Mouse (Mus musculus) hindbrain, embryonic 13.5 days (tissue): ENCODE measurements around the gene Ccr2. TPM values are rescaled to one million over a fixed set of nuclear protein-coding genes. Genes with fewer than 3 reads are reported as not detected.

ENCODE experiments used
- ATAC-seq: fragments of 200-750 bp; cut with Nextera tagmentation; 2 replicates; pipeline ENCODE4 v1.8.0; 2017; ENCODE audit warnings: moderate TSS enrichment; ENCODE audit not compliant: low FRiP score
- H3K27ac ChIP-seq: fragments of 300-500 bp; sonication (generic); 2 replicates; pipeline ENCODE4 v1.5.1; 2015; ENCODE audit warnings: inconsistent platforms, mild to moderate bottlenecking, moderate library complexity
- H3K27me3 ChIP-seq: fragments of 300-500 bp; sonication (generic); 2 replicates; pipeline ENCODE4 v1.6.1; 2015; ENCODE audit warnings: mild to moderate bottlenecking, inconsistent platforms
- H3K36me3 ChIP-seq: fragments of 300-500 bp; sonication (generic); 2 replicates; pipeline ENCODE4 v1.6.1; 2015; ENCODE audit warnings: mild to moderate bottlenecking, inconsistent platforms
- H3K4me1 ChIP-seq: fragments of 300-500 bp; sonication (generic); replicated peaks from 2 replicates; pipeline ENCODE4 v1.6.1; 2015; ENCODE audit warnings: inconsistent platforms
- H3K4me2 ChIP-seq: fragments of 300-500 bp; sonication (generic); 2 replicates; pipeline ENCODE4 v1.6.1; 2015; ENCODE audit warnings: inconsistent platforms, mild to moderate bottlenecking, moderate library complexity
- H3K4me3 ChIP-seq: fragments of 300-500 bp; sonication (generic); 2 replicates; pipeline ENCODE4 v1.5.1; 2015; ENCODE audit warnings: mild to moderate bottlenecking, inconsistent platforms
- H3K9ac ChIP-seq: fragments of 300-500 bp; sonication (generic); 2 replicates; pipeline ENCODE4 v1.6.1; 2015; ENCODE audit warnings: mild to moderate bottlenecking, inconsistent platforms
- H3K9me3 ChIP-seq: fragments of 300-500 bp; sonication (generic); 2 replicates; pipeline ENCODE4 v1.6.1; 2016; ENCODE audit warnings: inconsistent platforms
- WGBS: fragments of 180-500 bp; shearing (Covaris S2); methylation state at CpG from one replicate; pipeline ENCODE4 v1.1.7; 2015; 5-methylcytosine and 5-hydroxymethylcytosine counted together
- polyA plus RNA-seq: library from polyadenylated mRNA; unstranded; fragments of >200 nt; fragmentation: Nextera tagmentation; extraction: Ambion mirVana; gene quantifications from 2 replicates; pipeline ENCODE4 v1.2.1, GENCODE M21; 2015

The Ccr2 gene
- polyA plus RNA-seq, 1 experiment from 2014 or later = 0.22 TPM

GRCm38 (mm10) chr9:124099127-124099526 lies 2.6 kb upstream of the Ccr2 start:
- Histone ChIP-seq H3K4me1 (no peaks in the 10 kb centered on the region), H3K4me2 (no peak overlapping the region), H3K9ac (no peak overlapping the region), H3K4me3 (no peak overlapping the region), H3K9me3 (no peaks in the 10 kb centered on the region), H3K36me3 (no peaks in the 10 kb centered on the region), H3K27ac (no peak overlapping the region), H3K27me3 (no peaks in the 10 kb centered on the region)
- no peak for ATAC-seq
- 84% methylated on average over 1 of the region's 1 CpGs for WGBS

GRCm38 (mm10) chr9:124100357-124100756 lies 1.4 kb upstream of the Ccr2 start:
- WGBS = 88% methylated on average over 1 of the region's 1 CpGs
- Histone ChIP-seq H3K27ac (no peak overlapping the region), H3K9ac (no peak overlapping the region), H3K4me1 (no peaks in the 10 kb centered on the region), H3K4me3 (no peak overlapping the region), H3K9me3 (no peaks in the 10 kb centered on the region), H3K27me3 (no peaks in the 10 kb centered on the region), H3K36me3 (no peaks in the 10 kb centered on the region), H3K4me2 (no peak overlapping the region)
- no peak for ATAC-seq

DNA sequence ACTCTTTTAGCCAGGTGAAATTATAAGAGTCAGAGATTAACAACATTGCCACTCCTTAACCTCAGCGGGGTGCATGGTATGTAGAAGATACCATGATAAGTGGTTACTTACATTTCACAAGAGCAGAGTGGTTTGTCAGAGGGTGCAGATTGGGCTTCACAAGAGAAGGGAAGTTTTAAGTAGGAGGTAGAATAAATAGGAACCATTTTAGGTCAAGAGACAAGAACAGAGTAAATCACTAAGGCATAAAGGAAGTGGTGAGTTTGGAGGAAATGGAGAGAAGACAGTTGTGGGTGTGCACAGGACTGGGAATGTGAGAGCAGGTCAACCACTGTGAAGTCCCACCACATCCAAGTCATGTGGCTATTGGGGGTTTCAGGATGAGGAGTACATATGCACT lies 1.4 kb downstream of the Ccr2 start:
- no peak for ATAC-seq
- Histone ChIP-seq H3K4me3 (no peak overlapping the region), H3K27me3 (no peaks in the 10 kb centered on the region), H3K36me3 (no peaks in the 10 kb centered on the region), H3K4me2 (no peak overlapping the region), H3K9me3 (no peaks in the 10 kb centered on the region), H3K4me1 (no peaks in the 10 kb centered on the region), H3K27ac (no peak overlapping the region), H3K9ac (no peak overlapping the region)
- 62% methylated on average over 1 of the region's 1 CpGs for WGBS

- no peak for ATAC-seq
- H3K36me3 ChIP-seq = no peaks in the 10 kb centered on the region
These were observed 3.4 kb downstream of the Ccr2 start for GRCm38 (mm10) chr9:124105196-124105595.

GRCm38 (mm10) chr9:124107232-124107631 lies 5.5 kb downstream of the Ccr2 start:
- H3K9me3 ChIP-seq = no peaks in the 10 kb centered on the region
- no peaks in the 10 kb centered on the region for H3K27me3 ChIP-seq
- no peaks in the 10 kb centered on the region for H3K36me3 ChIP-seq
- no peak overlapping the region for H3K4me2 ChIP-seq
- no peak overlapping the region for H3K4me3 ChIP-seq
- H3K9ac ChIP-seq = no peak overlapping the region
- no peaks in the 10 kb centered on the region for H3K4me1 ChIP-seq
- ATAC-seq = no peak
- no peak overlapping the region for H3K27ac ChIP-seq

More at GRCm38 (mm10) chr9:124105196-124105595, 3.4 kb downstream of the Ccr2 start:
- H3K9me3 ChIP-seq = no peaks in the 10 kb centered on the region
- H3K4me1 ChIP-seq = no peaks in the 10 kb centered on the region
- H3K4me3 ChIP-seq = no peak overlapping the region
- no peak overlapping the region for H3K4me2 ChIP-seq
- H3K27ac ChIP-seq = no peak overlapping the region
- no peaks in the 10 kb centered on the region for H3K27me3 ChIP-seq
- no peak overlapping the region for H3K9ac ChIP-seq

DNA sequence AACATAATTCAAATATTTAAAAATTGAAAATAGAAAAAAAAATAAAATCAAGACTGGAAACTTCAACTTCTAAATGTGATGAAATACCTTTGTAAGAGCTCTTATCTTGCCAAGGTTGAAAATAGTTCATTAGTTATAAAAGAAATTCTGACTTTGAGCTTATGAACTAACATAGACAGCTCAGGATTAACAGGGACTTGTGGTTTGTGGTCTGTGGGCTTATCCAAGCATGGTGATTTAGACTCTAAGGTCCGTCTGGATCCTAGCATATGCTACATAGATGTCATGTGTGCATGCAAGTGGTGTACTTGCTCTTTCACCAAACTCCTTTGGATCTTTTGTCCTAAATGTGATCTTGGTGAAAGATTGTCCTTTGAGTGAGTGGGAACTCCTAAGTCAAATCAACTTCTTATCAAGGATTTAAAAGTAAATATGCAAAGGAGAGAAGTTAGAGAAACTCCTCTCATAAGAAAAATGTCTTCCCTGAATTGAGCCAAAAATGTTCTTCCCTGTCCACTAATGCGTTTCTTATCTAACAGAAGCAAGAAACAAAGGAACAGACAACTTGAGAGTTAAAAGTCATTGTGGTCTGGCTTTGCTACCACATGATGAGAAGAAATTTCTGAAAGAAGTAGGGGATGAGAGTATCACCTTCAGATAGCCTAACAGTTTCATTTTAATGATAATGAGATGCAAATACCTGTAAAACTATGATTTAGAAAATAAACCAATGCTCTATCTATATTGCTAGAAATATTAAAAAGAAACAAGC lies 6.8 kb downstream of the Ccr2 start:
- no peak overlapping the region for H3K9ac ChIP-seq
- no peak overlapping the region for H3K4me2 ChIP-seq
- H3K27ac ChIP-seq = no peak overlapping the region
- H3K9me3 ChIP-seq = no peaks in the 10 kb centered on the region
- ATAC-seq = no peak
- H3K27me3 ChIP-seq = no peaks in the 10 kb centered on the region
- H3K4me1 ChIP-seq = no peaks in the 10 kb centered on the region
- 76% methylated on average over 2 of the region's 2 CpGs for WGBS
- no peaks in the 10 kb centered on the region for H3K36me3 ChIP-seq
- H3K4me3 ChIP-seq = no peak overlapping the region

- H3K9ac ChIP-seq = no peak overlapping the region
- no peak for ATAC-seq
- no peaks in the 10 kb centered on the region for H3K9me3 ChIP-seq
- 80% methylated on average over 1 of the region's 1 CpGs for WGBS
- H3K36me3 ChIP-seq = no peaks in the 10 kb centered on the region
- no peak overlapping the region for H3K4me2 ChIP-seq
- no peak overlapping the region for H3K27ac ChIP-seq
- H3K4me1 ChIP-seq = no peaks in the 10 kb centered on the region
- H3K4me3 ChIP-seq = no peak overlapping the region
- no peaks in the 10 kb centered on the region for H3K27me3 ChIP-seq
These were observed 10.2 kb downstream of the Ccr2 start for GRCm38 (mm10) chr9:124111997-124112396.

GRCm38 (mm10) chr9:124112591-124113239 lies 11.0 kb downstream of the Ccr2 start:
- no peaks in the 10 kb centered on the region for H3K36me3 ChIP-seq
- WGBS = 78% methylated on average over 1 of the region's 1 CpGs

DNA sequence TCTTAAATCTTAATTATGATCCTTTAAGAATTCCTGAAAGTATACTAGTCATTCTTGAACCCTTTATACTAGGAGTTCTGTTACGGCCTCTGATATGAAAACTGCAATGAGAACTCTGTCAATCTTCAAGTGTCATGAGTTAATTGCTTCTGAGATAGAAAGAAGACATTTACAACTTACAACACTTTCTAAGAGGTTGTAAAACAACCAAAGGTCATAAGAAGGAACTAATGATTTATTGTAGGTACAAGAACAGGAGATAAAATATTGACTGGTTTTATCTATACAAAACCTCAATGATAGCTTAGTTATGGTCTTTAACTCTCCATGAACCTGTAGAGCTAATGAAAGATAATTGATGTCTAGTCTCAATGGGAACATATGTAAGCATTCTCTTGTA lies 12.0 kb downstream of the Ccr2 start:
- Histone ChIP-seq H3K36me3 (no peaks in the 10 kb centered on the region), H3K9me3 (no peaks in the 10 kb centered on the region), H3K27me3 (no peaks in the 10 kb centered on the region), H3K27ac (no peak overlapping the region), H3K4me3 (no peak overlapping the region), H3K9ac (no peak overlapping the region), H3K4me1 (no peaks in the 10 kb centered on the region), H3K4me2 (no peak overlapping the region)
- ATAC-seq = no peak
- 98% methylated on average over 1 of the region's 1 CpGs for WGBS

More at GRCm38 (mm10) chr9:124112591-124113239, 11.0 kb downstream of the Ccr2 start:
- ATAC-seq = no peak
- no peaks in the 10 kb centered on the region for H3K4me1 ChIP-seq
- no peaks in the 10 kb centered on the region for H3K9me3 ChIP-seq
- H3K27me3 ChIP-seq = no peaks in the 10 kb centered on the region
- H3K4me2 ChIP-seq = no peak overlapping the region
- no peak overlapping the region for H3K4me3 ChIP-seq
- no peak overlapping the region for H3K27ac ChIP-seq
- H3K9ac ChIP-seq = no peak overlapping the region

DNA sequence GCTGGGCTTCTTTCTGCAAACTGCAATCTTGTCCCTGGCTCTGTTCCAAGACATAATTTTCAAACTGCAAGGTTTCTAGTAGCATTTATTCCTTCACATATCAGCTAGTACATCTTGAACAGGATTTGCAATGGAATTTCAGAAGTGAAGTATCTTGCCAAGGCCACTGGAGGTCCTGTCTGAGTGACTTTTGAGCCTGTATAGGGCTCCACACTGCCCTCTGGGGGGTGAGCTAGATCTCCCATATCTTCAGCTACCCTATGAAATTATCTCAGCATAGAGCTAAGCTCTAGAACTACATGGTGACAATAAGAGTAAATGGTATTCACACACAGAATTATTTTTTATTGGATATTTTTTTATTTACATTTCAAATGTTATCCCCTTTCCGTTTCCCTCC lies 16.7 kb downstream of the Ccr2 start:
- H3K9ac ChIP-seq = no peak overlapping the region
- H3K27me3 ChIP-seq = no peaks in the 10 kb centered on the region
- no peaks in the 10 kb centered on the region for H3K4me1 ChIP-seq
- 94% methylated on average over 1 of the region's 1 CpGs for WGBS
- no peak for ATAC-seq
- H3K4me3 ChIP-seq = no peak overlapping the region
- no peaks in the 10 kb centered on the region for H3K9me3 ChIP-seq
- H3K4me2 ChIP-seq = no peak overlapping the region
- H3K27ac ChIP-seq = no peak overlapping the region
- H3K36me3 ChIP-seq = no peaks in the 10 kb centered on the region

GRCm38 (mm10) chr9:124121387-124122184 lies 19.8 kb downstream of the Ccr2 start, which contains the start of gene Ccr5:
Gene Ccr5, plus strand, starts transcription at chr9:124121543.
- 80% methylated on average over 3 of the region's 3 CpGs for WGBS

GRCm38 (mm10) chr9:124125576-124125975 lies 23.8 kb downstream of the Ccr2 start:
- H3K4me3 ChIP-seq = no peak overlapping the region
- H3K4me2 ChIP-seq = no peak overlapping the region
- H3K27me3 ChIP-seq = no peaks in the 10 kb centered on the region
- no peaks in the 10 kb centered on the region for H3K36me3 ChIP-seq
- no peaks in the 10 kb centered on the region for H3K9me3 ChIP-seq
- H3K4me1 ChIP-seq = no peaks in the 10 kb centered on the region
- no peak overlapping the region for H3K27ac ChIP-seq
- ATAC-seq = no peak
- WGBS = 85% methylated on average over 11 of the region's 11 CpGs
- H3K9ac ChIP-seq = no peak overlapping the region

More at GRCm38 (mm10) chr9:124121387-124122184, 19.8 kb downstream of the Ccr2 start, which contains the start of gene Ccr5:
- no peak for ATAC-seq
- no peak within 1 kb of the TSS for H3K9ac ChIP-seq
- H3K9me3 ChIP-seq = no peaks in the 10 kb centered on the region
- no peaks in the 10 kb centered on the region for H3K36me3 ChIP-seq
- no peaks in the 10 kb centered on the region for H3K4me1 ChIP-seq
- no peak within 1 kb of the TSS for H3K4me3 ChIP-seq
- no peak within 1 kb of the TSS for H3K4me2 ChIP-seq
- no peaks in the 10 kb centered on the region for H3K27me3 ChIP-seq
- no peak within 1 kb of the TSS for H3K27ac ChIP-seq
